Mouse (Mus musculus) heart, embryonic 12.5 days (tissue): ENCODE results near the gene Sema5b. TPM values are rescaled to one million over a fixed set of nuclear protein-coding genes. Genes with fewer than 3 reads are reported as not detected.

Experiments
- polyA plus RNA-seq: library from polyadenylated mRNA; unstranded; fragments of >200 nt; fragmentation: Nextera tagmentation; extraction: Ambion mirVana; gene quantifications from 2 replicates; pipeline ENCODE4 v1.2.1, GENCODE M21; 2016

The Sema5b gene
- polyA plus RNA-seq, 1 experiment from 2014 or later = 3.2 TPM

Other genes with a start within 250 kb of the Sema5b start
- 32.8 and 33.7 TPM in 2 replicates for gene Sec22a, start 177.2 kb upstream of the Sema5b start, polyA plus RNA-seq
- 31.6 and 32.9 TPM in 2 replicates for gene Pdia5, start 50.3 kb upstream of the Sema5b start, polyA plus RNA-seq
- gene Dirc2, start 228.2 kb downstream of the Sema5b start, polyA plus RNA-seq = 14.4 and 15.1 TPM in 2 replicates
- 10.7 and 10.9 TPM in 2 replicates for gene Hspbap1, start 229.2 kb downstream of the Sema5b start, polyA plus RNA-seq